Mouse (Mus musculus) right cerebral cortex, adult 2 months (tissue): ENCODE data around the gene Sash1.

ENCODE experiments used
- DNase-seq, 2 experiments: peaks; one replicate each; pipeline ENCODE4 v3.0.0; 2021 to 2022; ENCODE audit warnings: low spot score in 2 of 2

The Sash1 gene

GRCm38 (mm10) chr10:8792412-8792811 lies 93.5 kb downstream of the Sash1 start:
- peak; percentile 87 for DNase-seq

- no peak for DNase-seq
Measured at GRCm38 (mm10) chr10:8789096-8789495, 96.8 kb downstream of the Sash1 start.

DNA sequence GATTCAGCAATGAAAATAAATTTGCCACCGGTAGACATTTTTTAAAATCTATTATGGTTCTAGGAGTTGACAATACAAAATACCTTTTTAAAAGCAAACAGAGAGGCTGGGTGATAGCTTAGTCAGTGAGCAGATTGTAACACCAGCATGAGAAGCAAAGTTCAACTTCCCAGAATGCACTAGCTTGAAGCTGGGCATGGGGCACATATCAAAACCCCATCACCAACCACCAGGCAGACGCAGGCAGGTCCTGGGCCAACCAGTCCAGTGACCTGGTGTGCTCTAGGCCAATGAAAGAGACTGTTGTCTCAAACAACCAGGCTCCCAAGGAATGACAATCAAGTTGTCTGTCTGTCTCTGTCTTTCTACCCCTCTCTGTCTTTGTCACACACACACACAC lies 98.6 kb downstream of the Sash1 start:
- DNase-seq, result no peak

GRCm38 (mm10) chr10:8785451-8786145 lies 100.3 kb downstream of the Sash1 start:
- DNase-seq, result no peak

GRCm38 (mm10) chr10:8781876-8782372 lies 103.9 kb downstream of the Sash1 start:
- DNase-seq, result no peak

DNA sequence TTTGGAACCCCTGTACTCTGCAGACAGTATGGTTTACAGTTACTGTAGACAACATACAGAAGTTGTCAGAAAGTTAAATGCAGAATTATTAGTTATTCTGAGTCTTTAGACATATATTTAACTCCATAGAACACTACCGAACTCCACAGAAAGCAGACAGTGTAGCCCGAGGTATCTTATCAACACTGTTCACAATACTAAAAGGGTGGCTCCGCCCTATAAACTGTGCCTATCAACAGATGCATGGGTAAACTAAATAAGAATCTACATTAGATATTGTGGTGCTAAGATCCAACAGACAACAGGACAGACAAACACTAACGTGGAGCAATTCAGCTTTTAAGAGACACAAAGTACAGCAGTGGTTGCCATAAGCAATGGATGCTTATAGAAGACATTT lies 106.0 kb downstream of the Sash1 start:
- DNase-seq, result no peak

GRCm38 (mm10) chr10:8778845-8779244 lies 107.0 kb downstream of the Sash1 start:
- DNase-seq, result no peak

GRCm38 (mm10) chr10:8777552-8778253 lies 108.2 kb downstream of the Sash1 start:
- no peak for DNase-seq

GRCm38 (mm10) chr10:8776791-8777190 lies 109.1 kb downstream of the Sash1 start:
- DNase-seq, result no peak

- no peak for DNase-seq
Measured at GRCm38 (mm10) chr10:8775794-8776193, 110.1 kb downstream of the Sash1 start.

- DNase-seq, result no peak
Measured at GRCm38 (mm10) chr10:8772464-8773209, 113.2 kb downstream of the Sash1 start.

DNA sequence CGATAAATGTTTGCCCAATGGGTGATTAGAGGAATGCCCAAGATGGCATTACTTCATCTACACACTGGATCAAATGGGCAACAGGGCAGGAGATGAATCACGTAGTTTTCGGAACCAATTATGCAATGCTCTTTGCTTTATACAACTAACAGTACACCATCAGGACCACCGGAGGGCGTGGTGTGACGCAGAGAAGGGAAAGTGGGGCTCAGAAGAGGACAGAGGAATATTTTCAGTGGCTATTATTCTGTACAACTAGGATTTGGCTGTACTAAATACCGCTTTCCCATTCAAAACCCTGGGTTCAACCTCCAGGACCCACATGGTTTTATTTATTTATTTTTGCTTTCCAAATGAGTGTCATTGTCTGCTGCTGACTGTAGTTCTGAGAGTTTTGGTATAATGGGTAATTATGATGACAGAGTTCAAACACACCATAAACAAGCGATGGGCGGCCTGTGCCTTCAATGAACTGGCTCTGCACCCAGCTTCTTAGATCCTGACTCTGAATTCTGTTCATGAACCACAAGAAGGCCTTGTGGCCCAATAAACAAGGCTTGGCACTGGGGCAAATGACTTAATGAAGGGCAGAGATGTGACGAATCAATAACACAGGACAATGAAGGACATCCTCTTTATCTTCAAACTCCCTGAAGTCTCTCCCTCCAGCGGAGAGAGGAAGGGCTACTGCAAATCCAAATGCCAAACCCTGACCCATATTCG lies 114.8 kb downstream of the Sash1 start:
- no peak for DNase-seq

GRCm38 (mm10) chr10:8768654-8769053 lies 117.2 kb downstream of the Sash1 start:
- DNase-seq, result no peak

- DNase-seq, result no peak
Measured at GRCm38 (mm10) chr10:8767381-8767780, 118.5 kb downstream of the Sash1 start.

DNA sequence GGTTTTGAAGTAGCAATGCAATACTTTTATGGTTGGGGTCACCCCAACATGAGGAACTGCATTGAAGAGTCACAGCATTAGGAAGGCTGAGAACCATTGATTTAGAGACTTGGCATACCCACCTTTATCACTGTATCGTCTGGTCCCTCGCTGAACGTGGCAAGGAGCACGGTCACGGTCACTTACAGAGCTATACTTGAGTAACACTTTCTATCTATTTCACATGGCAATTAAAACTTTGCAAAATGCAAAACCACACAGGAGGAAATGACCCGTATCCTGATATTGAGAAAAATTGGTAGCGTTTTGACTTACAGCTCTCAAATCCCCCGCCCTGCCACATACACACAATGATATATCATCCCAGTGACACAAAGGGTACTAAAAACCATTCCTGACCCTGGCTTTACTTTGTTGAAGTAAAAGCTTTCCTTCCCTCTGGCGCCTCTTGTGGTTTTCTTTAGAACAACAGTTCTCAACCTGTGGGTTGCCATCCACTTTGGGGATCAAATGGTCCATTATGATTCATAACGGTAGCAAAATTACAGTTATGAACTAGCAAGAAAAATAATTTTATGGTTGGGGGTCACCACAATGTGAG lies 119.8 kb downstream of the Sash1 start:
- no peak for DNase-seq

DNA sequence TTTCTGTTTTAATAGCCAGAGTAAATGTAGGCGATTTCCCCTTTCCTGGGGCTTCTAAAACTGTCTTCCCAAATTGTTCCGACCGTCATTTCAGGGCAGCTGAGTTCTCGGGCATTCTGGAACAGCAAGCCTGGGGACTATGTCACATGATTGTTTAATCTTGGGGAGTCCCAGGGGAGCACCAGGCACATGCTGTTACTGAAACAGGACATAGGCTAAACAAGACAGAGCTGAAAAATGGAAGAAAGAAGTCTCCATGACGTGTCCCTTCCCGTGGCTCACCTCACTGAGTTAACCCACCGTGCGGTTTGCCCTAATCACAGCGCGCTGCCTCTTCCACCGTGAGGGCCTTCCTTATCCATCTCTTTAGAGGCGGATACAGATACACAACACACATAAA lies 123.1 kb downstream of the Sash1 start:
- no peak for DNase-seq

DNA sequence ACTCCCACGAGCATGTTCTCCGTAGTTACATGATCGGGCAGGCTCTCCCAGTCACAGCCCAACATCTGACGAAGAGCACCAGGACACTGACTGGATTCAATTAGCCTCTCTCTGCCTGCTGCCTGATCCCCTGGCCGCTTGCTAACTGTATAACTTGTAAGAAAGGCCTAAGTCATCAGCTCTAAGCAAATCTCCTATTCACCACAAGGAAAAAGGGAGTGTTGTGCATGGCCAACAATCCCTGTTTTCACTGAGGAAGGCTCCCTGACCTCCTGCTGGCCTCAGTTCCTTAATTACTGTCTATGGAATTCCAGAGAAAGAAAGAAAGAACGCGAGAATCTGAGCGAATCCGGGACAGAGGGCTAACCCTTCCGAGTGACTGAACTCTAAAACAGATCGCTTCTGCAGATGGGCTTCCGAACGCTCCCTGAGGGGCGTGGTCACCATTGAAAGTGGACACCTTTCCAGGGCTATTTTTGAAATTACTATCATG lies 123.6 kb downstream of the Sash1 start:
- DNase-seq, result no peak

GRCm38 (mm10) chr10:8761656-8762055 lies 124.2 kb downstream of the Sash1 start:
- DNase-seq, result peak; percentile 61 to 66

DNA sequence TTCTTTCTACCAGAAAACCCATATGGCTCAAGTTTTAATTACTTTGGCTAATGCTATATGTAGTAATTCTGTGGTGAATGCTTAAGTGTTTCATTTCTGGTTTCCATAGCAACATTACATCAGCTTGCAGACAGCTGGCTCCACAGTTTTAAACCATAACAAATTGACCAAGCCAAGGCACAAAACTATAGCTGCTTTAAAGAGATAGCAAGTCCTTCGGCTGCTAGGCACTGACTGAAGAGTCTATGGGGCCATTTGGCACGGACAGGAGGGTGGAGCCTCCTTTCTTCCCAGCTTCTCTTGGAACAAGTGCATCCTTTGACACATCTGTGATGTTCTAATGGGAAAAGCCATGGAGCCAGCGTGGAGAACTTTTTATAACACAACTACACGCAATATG lies 125.3 kb downstream of the Sash1 start:
- DNase-seq, result peak; percentile 17 to 47

DNA sequence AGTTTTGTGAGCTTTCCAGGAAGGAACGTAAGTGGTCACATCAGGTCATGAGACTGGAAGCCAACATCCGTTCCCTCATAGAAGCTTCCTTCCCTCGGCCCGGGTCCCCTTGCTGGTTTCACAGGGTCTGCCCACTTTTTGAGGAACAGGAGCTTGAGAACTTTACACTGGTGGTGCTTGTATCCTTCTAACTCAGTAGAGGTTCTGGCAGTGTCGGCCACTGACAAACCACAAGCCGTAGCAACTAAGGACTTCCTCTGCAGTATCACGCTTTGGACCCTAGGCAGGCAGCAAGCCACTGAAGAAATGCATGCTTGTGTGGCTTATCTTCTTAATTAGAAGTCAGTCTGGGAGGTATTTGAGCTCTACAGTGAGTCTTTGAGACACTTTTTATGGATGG lies 126.6 kb downstream of the Sash1 start:
- DNase-seq, result no peak

- no peak for DNase-seq
Measured at GRCm38 (mm10) chr10:8757429-8757931, 128.4 kb downstream of the Sash1 start.
